Mouse (Mus musculus): ENCODE results near the gene Ibsp. TPM values are rescaled to one million over a fixed set of nuclear protein-coding genes. Genes with fewer than 3 reads are reported as not detected.

Gene Ibsp
- polyA plus RNA-seq, 1 experiment from 2014 or later: 57.6 TPM

DNA sequence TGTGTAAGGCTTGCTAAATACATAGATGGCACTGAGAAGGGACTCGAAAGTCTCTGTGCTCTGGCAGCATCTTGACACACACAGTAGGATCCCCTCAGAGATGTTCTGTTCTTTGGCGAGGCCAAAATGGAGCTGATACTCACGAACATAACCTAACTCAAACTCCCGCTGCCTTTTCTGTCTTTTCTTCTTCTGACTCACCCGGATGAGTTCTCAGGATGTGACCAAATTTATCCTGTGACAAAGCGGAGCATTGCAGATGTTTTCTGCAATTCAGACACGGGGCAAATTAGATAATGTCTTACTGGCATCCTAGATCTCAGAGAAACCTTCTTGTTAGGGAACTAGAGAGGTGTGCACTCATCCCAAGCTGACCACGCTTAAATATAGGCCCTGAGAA is 28.4 kb downstream of the Ibsp start:
- 68% methylated on average over 8 of the region's 8 CpGs for WGBS
- ATAC-seq (ENCODE audit: low read depth): no peak
- Histone ChIP-seq H3K27me3 (ENCODE audit: control insufficient read depth, insufficient read depth, low read depth, low read length) (no peaks in the 10 kb centered on the region), H3K9ac (ENCODE audit: low read length) (no peak overlapping the region), H3K27ac (ENCODE audit: low read length) (no peak overlapping the region), H3K4me1 (replicated peaks; ENCODE audit: control insufficient read depth, insufficient read depth, low read length) (no peaks in the 10 kb centered on the region), H3K4me2 (ENCODE audit: low read depth, low read length) (no peak overlapping the region), H3K36me3 (ENCODE audit: control insufficient read depth, insufficient read depth, low read length) (no peaks in the 10 kb centered on the region), H3K4me3 (ENCODE audit: low read length) (no peak overlapping the region), H3K9me3 (ENCODE audit: control insufficient read depth, low read length) (no peaks in the 10 kb centered on the region)

DNA sequence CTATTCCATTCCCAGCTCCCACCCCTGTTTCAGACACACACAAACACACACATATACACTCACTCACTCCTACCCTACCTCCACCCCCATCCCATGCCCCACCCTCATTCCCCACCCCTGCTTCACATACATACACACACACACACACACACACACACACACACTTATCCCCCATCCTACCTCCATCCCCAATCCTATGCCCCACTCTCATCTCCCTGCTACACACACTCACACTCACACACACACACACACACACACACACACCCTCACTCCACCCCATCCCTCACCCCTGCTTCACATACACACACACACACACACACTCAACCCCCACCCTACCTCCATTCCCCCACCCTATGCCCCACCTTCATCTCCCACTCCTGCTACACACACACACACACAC is 28.9 kb downstream of the Ibsp start:
- Histone ChIP-seq H3K36me3 (ENCODE audit: control insufficient read depth, insufficient read depth, low read length) (no peaks in the 10 kb centered on the region), H3K4me1 (replicated peaks; ENCODE audit: control insufficient read depth, insufficient read depth, low read length) (peaks cover 1% of the 10 kb centered on the region), H3K4me2 (ENCODE audit: low read depth, low read length) (no peak overlapping the region), H3K27ac (ENCODE audit: low read length) (no peak overlapping the region), H3K9ac (ENCODE audit: low read length) (no peak overlapping the region), H3K4me3 (ENCODE audit: low read length) (no peak overlapping the region), H3K9me3 (ENCODE audit: control insufficient read depth, low read length) (no peaks in the 10 kb centered on the region), H3K27me3 (ENCODE audit: control insufficient read depth, insufficient read depth, low read depth, low read length) (no peaks in the 10 kb centered on the region)
- ATAC-seq (ENCODE audit: low read depth): no peak; the same call in 1 of the 2 replicates

DNA sequence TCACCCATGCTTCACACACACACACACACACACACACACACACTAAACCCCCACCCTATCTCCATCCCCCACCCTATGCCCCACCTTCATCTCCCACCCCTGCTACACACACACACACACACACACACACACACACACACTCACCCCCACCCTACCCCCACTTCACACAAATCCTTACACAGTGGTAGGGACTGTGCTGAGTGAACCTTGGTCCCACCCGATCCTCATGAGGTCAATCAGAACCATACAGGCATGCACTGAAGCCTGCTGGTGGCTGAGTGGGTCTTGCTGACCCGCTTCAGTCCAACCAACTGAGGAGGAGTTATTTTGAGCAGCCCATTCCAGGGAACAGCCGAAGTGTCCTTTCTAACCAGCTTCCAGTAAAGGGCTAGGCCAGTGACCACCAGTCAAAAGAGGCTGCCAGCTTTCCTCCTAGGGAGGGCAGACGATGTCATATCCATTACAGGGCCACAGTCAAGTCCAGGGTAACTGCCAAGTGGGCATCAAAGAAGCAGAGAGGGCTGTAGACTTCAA is 29.4 kb downstream of the Ibsp start:
- WGBS: 64% methylated on average over 4 of the region's 4 CpGs
- Histone ChIP-seq H3K4me2 (ENCODE audit: low read depth, low read length) (no peak overlapping the region), H3K9ac (ENCODE audit: low read length) (no peak overlapping the region), H3K4me3 (ENCODE audit: low read length) (no peak overlapping the region), H3K27me3 (ENCODE audit: control insufficient read depth, insufficient read depth, low read depth, low read length) (no peaks in the 10 kb centered on the region), H3K4me1 (replicated peaks; ENCODE audit: control insufficient read depth, insufficient read depth, low read length) (peaks cover 6% of the 10 kb centered on the region), H3K9me3 (ENCODE audit: control insufficient read depth, low read length) (no peaks in the 10 kb centered on the region), H3K27ac (ENCODE audit: low read length) (no peak overlapping the region), H3K36me3 (ENCODE audit: control insufficient read depth, insufficient read depth, low read length) (no peaks in the 10 kb centered on the region)
- ATAC-seq (ENCODE audit: low read depth): no peak

DNA sequence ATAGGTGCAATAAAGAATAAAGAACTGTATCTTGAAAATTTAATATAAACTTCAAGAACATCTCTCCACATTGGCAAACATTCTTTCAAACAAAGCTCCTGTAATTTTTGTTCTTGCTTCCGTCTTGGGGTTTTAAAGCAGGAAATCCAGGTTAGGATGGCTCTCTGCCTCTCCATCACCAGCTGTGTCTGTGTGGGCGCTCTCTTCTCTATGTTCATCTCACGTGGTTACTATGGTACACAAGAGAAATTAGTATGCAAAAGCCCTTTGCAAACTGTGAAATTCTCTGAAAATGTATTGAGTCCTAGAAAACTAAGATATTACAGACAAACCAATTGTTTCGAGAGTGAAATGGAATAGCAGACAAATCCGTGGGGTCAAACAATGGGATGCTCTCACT is 30.4 kb downstream of the Ibsp start:
- Histone ChIP-seq H3K4me1 (replicated peaks; ENCODE audit: control insufficient read depth, insufficient read depth, low read length) (peaks cover 6% of the 10 kb centered on the region), H3K36me3 (ENCODE audit: control insufficient read depth, insufficient read depth, low read length) (no peaks in the 10 kb centered on the region), H3K27ac (ENCODE audit: low read length) (no peak overlapping the region), H3K9ac (ENCODE audit: low read length) (no peak overlapping the region), H3K9me3 (ENCODE audit: control insufficient read depth, low read length) (no peaks in the 10 kb centered on the region), H3K4me3 (ENCODE audit: low read length) (no peak overlapping the region), H3K4me2 (ENCODE audit: low read depth, low read length) (no peak overlapping the region), H3K27me3 (ENCODE audit: control insufficient read depth, insufficient read depth, low read depth, low read length) (no peaks in the 10 kb centered on the region)
- ATAC-seq (ENCODE audit: low read depth): no peak
- WGBS: 64% methylated on average over 5 of the region's 5 CpGs

DNA sequence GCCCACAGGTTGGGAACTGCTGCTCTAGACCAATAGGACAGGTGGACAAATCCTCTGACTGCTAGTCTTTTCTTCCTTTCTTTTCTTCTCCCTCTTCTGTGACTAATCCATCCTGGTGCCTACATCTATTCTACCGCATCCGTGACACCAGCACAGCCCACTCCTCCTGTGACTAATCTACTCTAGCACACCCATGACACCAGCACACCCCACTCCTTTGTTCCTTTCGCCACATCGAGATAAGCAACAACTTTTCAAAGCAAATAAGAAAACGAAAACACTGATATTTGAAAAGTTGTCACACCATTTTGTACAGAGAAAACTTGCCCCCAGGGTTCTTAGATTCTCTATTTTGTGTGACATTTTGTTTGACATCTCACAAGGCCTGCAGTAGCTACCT is 31.1 kb downstream of the Ibsp start:
- Histone ChIP-seq H3K27ac (ENCODE audit: low read length) (no peak overlapping the region), H3K36me3 (ENCODE audit: control insufficient read depth, insufficient read depth, low read length) (no peaks in the 10 kb centered on the region), H3K4me2 (ENCODE audit: low read depth, low read length) (no peak overlapping the region), H3K27me3 (ENCODE audit: control insufficient read depth, insufficient read depth, low read depth, low read length) (no peaks in the 10 kb centered on the region), H3K4me3 (ENCODE audit: low read length) (no peak overlapping the region), H3K9me3 (ENCODE audit: control insufficient read depth, low read length) (no peaks in the 10 kb centered on the region), H3K9ac (ENCODE audit: low read length) (no peak overlapping the region), H3K4me1 (replicated peaks; ENCODE audit: control insufficient read depth, insufficient read depth, low read length) (peaks cover 6% of the 10 kb centered on the region)
- no peak for ATAC-seq (ENCODE audit: low read depth)
- 69% methylated on average over 5 of the region's 5 CpGs for WGBS

DNA sequence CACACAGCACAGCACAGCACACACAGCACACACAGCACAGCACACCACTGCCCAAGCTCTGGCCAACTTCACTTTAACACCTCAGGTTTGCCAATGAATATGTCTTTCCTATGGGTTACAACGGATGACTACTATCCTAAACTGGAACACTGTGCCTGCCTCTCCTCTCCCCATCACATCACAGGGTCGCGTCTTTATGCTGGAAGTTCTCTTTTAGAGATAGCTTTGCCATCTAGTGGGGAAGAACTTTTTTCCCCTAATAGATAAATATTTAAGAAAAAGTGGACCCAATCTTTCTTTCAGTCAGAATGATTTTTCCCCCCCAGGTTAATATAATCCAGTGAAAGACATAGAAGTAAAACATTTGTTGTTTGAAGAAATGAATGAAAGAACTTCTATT is 33.3 kb downstream of the Ibsp start:
- ATAC-seq (ENCODE audit: low read depth): no peak
- no peak overlapping the region for H3K4me3 ChIP-seq (ENCODE audit: low read length)
- H3K27ac ChIP-seq (ENCODE audit: low read length): no peak overlapping the region
- H3K4me1 ChIP-seq (replicated peaks; ENCODE audit: control insufficient read depth, insufficient read depth, low read length): peaks cover 6% of the 10 kb centered on the region
- H3K9ac ChIP-seq (ENCODE audit: low read length): no peak overlapping the region
- H3K36me3 ChIP-seq (ENCODE audit: control insufficient read depth, insufficient read depth, low read length): no peaks in the 10 kb centered on the region
- 37% methylated on average over 3 of the region's 3 CpGs for WGBS
- H3K4me2 ChIP-seq (ENCODE audit: low read depth, low read length): no peak overlapping the region
- H3K9me3 ChIP-seq (ENCODE audit: control insufficient read depth, low read length): no peaks in the 10 kb centered on the region
- H3K27me3 ChIP-seq (ENCODE audit: control insufficient read depth, insufficient read depth, low read depth, low read length): no peaks in the 10 kb centered on the region

DNA sequence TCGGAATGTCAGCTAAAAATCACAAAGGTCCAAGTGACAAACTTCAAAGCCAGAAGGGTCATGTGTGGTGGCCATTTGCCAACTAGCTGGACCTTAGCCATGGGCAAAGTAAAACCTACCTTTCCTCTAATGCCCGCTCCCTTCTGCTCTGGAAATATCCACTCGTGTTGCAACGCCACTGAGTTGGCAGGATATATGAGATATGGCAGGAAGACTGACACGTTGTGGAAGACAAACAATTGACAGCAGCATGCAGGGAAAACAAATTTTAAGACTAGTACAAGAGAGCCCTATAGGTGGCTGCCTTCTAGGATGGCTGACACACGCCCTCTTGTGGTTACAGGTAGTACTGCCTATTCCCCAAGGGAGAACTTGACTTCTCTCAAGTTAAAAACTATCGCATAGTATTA is 34.3 kb downstream of the Ibsp start:
- peak; percentile 80 for ATAC-seq (ENCODE audit: low read depth)
- Histone ChIP-seq H3K4me1 (replicated peaks; ENCODE audit: control insufficient read depth, insufficient read depth, low read length) (peaks cover 6% of the 10 kb centered on the region), H3K4me3 (ENCODE audit: low read length) (no peak overlapping the region; the same call in 1 of the 2 replicates), H3K27ac (ENCODE audit: low read length) (no peak overlapping the region), H3K9ac (ENCODE audit: low read length) (peak overlapping the region; percentile 39; the same call in 1 of the 2 replicates), H3K9me3 (ENCODE audit: control insufficient read depth, low read length) (no peaks in the 10 kb centered on the region), H3K4me2 (ENCODE audit: low read depth, low read length) (peak overlapping the region; percentile 45), H3K36me3 (ENCODE audit: control insufficient read depth, insufficient read depth, low read length) (no peaks in the 10 kb centered on the region), H3K27me3 (ENCODE audit: control insufficient read depth, insufficient read depth, low read depth, low read length) (no peaks in the 10 kb centered on the region)
- 13% methylated on average over 7 of the region's 7 CpGs for WGBS

DNA sequence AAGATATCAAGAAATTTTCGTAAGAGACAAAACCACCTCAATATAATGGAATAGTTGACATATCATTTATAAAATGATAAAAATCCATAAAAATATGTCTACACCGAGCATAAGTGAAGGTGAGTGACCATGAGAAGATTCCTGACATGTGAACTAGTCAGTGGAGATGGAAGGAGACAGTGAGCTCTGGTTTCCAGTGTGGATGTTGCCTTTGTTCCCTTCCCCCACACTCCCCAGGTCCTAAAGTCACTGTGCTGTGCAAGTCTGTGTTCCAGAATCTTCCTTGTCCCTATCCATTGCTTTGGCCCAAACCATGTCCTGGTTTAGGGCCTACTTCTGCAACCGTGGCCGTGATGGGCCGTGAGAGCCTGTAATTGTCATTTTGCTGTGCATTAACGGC is 34.7 kb downstream of the Ibsp start:
- WGBS: 70% methylated on average over 6 of the region's 6 CpGs
- H3K9me3 ChIP-seq (ENCODE audit: control insufficient read depth, low read length): no peaks in the 10 kb centered on the region
- no peaks in the 10 kb centered on the region for H3K27me3 ChIP-seq (ENCODE audit: control insufficient read depth, insufficient read depth, low read depth, low read length)
- no peak overlapping the region for H3K9ac ChIP-seq (ENCODE audit: low read length)
- no peaks in the 10 kb centered on the region for H3K36me3 ChIP-seq (ENCODE audit: control insufficient read depth, insufficient read depth, low read length)
- H3K4me2 ChIP-seq (ENCODE audit: low read depth, low read length): no peak overlapping the region
- ATAC-seq (ENCODE audit: low read depth): 0 out of 2 replicates have a peak, but pooled peaks have one; percentile 12
- H3K4me1 ChIP-seq (replicated peaks; ENCODE audit: control insufficient read depth, insufficient read depth, low read length): peaks cover 6% of the 10 kb centered on the region
- no peak overlapping the region for H3K27ac ChIP-seq (ENCODE audit: low read length)
- H3K4me3 ChIP-seq (ENCODE audit: low read length): no peak overlapping the region

DNA sequence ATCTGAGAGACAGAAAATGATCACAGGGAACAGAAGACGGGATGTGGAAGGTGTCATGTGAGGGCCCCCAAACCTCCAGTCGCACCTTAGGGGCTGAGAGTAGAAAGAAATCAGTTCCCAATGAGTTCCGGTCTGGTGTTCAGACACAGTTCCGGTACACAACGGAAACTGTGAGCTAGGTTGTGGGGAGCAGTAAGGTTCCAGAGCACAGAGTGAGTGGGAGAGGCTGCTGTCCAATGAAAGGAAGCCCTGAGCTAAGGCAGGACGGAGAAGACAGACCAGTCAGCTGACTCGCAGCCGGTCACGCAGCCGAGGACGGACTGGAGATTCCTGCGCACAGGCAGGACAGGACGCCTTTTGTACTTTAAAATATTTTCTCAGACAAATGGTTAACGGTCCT is 35.5 kb downstream of the Ibsp start:
- ATAC-seq (ENCODE audit: low read depth): no peak
- no peak overlapping the region for H3K4me3 ChIP-seq (ENCODE audit: low read length)
- peaks cover 6% of the 10 kb centered on the region for H3K4me1 ChIP-seq (replicated peaks; ENCODE audit: control insufficient read depth, insufficient read depth, low read length)
- WGBS: 82% methylated on average over 14 of the region's 14 CpGs
- no peak overlapping the region for H3K27ac ChIP-seq (ENCODE audit: low read length)
- H3K27me3 ChIP-seq (ENCODE audit: control insufficient read depth, insufficient read depth, low read depth, low read length): no peaks in the 10 kb centered on the region
- H3K4me2 ChIP-seq (ENCODE audit: low read depth, low read length): no peak overlapping the region
- H3K9ac ChIP-seq (ENCODE audit: low read length): no peak overlapping the region
- H3K36me3 ChIP-seq (ENCODE audit: control insufficient read depth, insufficient read depth, low read length): no peaks in the 10 kb centered on the region
- no peaks in the 10 kb centered on the region for H3K9me3 ChIP-seq (ENCODE audit: control insufficient read depth, low read length)

DNA sequence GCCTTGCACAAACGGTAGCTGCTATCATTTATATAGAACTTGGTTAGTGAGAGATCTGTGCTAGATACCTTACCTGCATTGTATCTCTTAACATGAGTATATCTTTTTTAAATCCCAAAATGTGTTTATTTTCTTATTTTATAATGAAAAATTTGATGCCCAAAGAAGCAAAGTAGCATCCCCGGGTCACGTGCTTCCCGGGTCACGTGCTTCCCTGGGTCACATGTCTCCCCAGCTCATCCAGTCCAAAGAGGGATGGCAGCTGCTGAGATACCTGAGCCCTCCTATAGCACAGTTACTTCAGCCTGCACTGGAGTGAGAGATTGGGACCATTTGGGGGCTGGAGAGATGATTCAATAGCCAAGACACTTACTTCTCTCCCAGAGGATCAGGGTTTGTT is 37.0 kb downstream of the Ibsp start:
- Histone ChIP-seq H3K27me3 (ENCODE audit: control insufficient read depth, insufficient read depth, low read depth, low read length) (no peaks in the 10 kb centered on the region), H3K4me3 (ENCODE audit: low read length) (no peak overlapping the region), H3K9me3 (ENCODE audit: control insufficient read depth, low read length) (no peaks in the 10 kb centered on the region), H3K4me1 (replicated peaks; ENCODE audit: control insufficient read depth, insufficient read depth, low read length) (peaks cover 6% of the 10 kb centered on the region), H3K4me2 (ENCODE audit: low read depth, low read length) (no peak overlapping the region), H3K27ac (ENCODE audit: low read length) (no peak overlapping the region), H3K9ac (ENCODE audit: low read length) (no peak overlapping the region), H3K36me3 (ENCODE audit: control insufficient read depth, insufficient read depth, low read length) (no peaks in the 10 kb centered on the region)
- no peak for ATAC-seq (ENCODE audit: low read depth)
- whole genome bisulfite sequencing: 78% methylated on average over 5 of the region's 5 CpGs

Measured in lung, embryonic 16.5 days (tissue).